Mouse (Mus musculus): ENCODE data around the gene Il5ra. TPM values are rescaled to one million over a fixed set of nuclear protein-coding genes. Genes with fewer than 3 reads are reported as not detected.

Gene Il5ra
- total RNA-seq, 2 experiments from 2014 or later: not detected

DNA sequence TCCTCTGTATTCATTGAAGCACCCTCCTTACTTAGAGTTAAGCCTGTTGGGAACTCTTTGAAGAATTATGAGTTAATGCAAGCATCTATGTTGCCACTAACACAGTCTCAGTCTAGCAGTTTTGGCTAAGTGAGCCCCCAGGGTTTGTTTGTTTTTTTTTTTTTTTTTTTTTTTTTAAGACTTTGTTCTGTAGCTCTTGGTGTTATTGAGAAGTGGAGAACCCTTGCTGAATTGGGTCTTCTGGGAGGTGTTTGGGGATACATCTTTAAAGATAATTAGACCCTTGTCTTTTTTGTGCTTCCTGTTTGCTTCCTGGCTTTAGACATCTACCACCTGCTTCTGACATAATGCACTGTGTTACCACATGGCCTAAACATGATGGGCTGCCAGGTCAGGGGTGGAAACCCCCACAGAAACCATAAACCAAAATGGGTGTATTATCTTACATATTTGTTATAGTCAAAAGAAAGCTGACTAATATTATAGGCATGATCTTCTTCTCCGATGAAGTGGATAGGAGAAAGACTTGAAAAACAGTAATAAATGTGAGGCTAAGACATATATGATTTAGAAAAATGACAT lies 8.5 kb downstream of the Il5ra start:
- no peak for DNase-seq (ENCODE audit: low spot score in 2 of 2)

DNA sequence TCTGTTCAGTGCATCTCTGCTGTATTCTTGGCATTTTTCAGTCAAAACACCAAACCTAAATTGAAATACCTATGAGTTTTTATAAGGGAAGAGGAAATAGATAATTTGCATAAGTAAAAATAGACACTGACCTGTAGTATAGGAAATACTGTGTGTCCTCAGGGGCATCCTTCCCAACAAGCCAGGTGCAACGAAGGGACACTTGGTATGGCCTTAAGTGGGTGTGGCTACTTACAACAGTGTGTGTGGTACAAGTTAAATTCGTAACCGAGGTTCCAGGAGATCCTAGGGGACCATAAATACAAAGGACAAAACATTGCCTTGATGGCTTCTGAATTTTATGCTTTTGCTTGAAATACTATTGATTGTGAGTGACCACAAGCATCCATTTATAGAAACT lies 10.6 kb downstream of the Il5ra start:
- DNase-seq (ENCODE audit: low spot score in 2 of 2): no peak

- DNase-seq (ENCODE audit: low spot score in 2 of 2): no peak
Observed at GRCm38 (mm10) chr6:106732563-106732962, 16.3 kb downstream of the Il5ra start.

GRCm38 (mm10) chr6:106729682-106730314 lies 19.0 kb downstream of the Il5ra start:
- DNase-seq (ENCODE audit: low spot score in 2 of 2): no peak

DNA sequence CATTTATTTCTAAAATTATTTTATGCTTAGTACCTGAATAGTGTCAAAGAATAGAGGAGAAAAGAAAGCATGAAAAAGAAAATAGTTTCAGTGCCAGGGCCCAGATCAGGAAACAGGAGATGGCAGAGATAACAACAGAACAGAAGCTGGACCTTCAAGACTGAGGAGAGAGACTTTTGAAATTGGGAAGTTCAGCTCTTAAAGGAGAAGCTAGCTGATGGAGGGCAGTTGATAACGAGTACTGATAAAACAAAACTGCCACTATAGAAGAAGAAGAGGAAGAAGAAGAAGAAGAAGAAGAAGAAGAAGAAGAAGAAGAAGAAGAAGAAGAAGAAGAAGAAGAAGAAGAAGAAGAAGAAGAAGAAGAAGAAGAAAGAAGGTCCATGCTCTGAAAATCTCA lies 21.1 kb downstream of the Il5ra start:
- DNase-seq (ENCODE audit: low spot score in 2 of 2): no peak

DNA sequence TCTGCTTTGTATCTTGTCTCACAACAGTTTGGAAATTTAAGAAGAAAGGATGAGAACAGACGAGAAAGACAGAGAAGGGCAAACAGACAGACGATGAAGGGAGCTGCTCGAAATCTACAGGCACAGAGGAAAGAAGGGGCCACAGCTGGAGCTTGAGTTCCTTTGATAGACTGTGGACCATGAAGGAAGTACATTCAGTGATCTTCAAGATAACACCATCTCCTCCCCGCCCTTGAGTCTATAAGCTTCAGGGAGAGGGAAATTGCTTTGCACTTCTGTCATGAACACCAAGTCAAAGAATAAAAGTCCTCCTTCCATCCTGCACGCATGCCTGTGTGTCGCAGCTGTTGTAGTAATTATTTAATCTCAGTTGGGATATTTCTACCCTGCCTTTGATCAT lies 22.8 kb downstream of the Il5ra start:
- DNase-seq (ENCODE audit: low spot score in 2 of 2): no peak

DNA sequence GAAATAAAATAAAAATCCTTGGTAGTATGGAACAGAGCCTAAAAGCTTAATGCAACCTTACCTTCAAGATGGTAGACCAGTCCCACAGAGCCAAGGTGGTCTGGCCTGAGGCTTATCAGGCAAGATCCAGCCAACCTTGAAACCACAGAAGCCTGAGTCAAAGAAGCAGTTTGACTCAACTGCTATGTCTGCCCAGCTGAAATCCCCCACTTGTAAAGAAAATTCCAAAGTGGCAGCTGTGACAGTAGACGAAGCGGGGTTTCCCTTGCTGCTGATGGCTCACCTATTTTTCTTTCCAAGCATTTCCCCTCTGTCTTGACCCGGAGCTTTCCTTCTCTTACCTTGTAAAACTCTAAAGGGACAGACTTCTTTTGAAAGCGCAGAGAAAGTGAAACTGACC lies 23.2 kb downstream of the Il5ra start:
- DNase-seq (ENCODE audit: low spot score in 2 of 2): no peak

- no peak for DNase-seq (ENCODE audit: low spot score in 2 of 2)
Observed at GRCm38 (mm10) chr6:106705506-106706035, 43.3 kb downstream of the Il5ra start.

GRCm38 (mm10) chr6:106701931-106702330 lies 46.9 kb downstream of the Il5ra start:
- no peak for DNase-seq (ENCODE audit: low spot score in 2 of 2)

DNA sequence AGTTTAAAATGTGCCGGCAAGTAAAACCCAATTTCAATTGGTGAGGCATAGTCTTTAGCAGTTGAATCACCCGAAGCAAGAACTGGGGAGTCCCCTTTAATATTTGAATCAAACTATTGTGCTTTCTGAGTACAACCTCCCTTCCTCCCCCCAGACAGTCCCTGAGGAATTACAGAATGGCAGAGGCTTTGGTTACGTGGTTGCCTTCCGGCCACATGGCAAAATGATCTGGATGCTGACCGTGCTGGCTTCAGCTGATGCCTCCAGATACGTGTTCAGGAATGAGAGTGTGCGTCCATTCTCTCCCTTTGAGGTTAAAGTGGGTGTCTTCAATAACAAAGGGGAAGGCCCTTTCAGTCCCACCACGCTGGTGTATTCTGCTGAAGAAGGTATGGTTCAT lies 73.3 kb downstream of the Il5ra start:
- no peak for DNase-seq (ENCODE audit: low spot score in 2 of 2)

GRCm38 (mm10) chr6:106663780-106664651 lies 84.8 kb downstream of the Il5ra start:
- DNase-seq (ENCODE audit: low spot score in 2 of 2): peak in 1 of 2 experiments; percentile 35

Other genes starting within 250 kb of the Il5ra start
- 10 to 100 TPM; 51.4 to 55.0 TPM for gene Trnt1, start 20.1 kb upstream of the Il5ra start, total RNA-seq (2021)
- 100 to 1,000 TPM; 107 to 111 TPM for gene Crbn, start 51.0 kb upstream of the Il5ra start, total RNA-seq (2021)